In genomic region chr10:81298369-81299100, GRCm38 (mm10) we compare ENCODE assay signal across 8 mouse cellular contexts. TPM values are rescaled to one million over a fixed set of nuclear protein-coding genes. Genes with fewer than 3 reads are reported as not detected.
DNase-seq lines count a peak whose midpoint lies in the region; ATAC-seq and TF ChIP-seq lines count a peak whose summit lies in the region.

No protein-coding gene starts in this region.

- ATAC-seq in G1E (ENCODE audit: extremely low read depth, insufficient number of reproducible peaks, low FRiP score, poor library complexity, severe bottlenecking), result no peak
- no peak for ATAC-seq in heart, postnatal 0 days (ENCODE audit: insufficient read depth, low read depth)
- ATAC-seq in kidney, embryonic 14.5 days (ENCODE audit: low FRiP score, low TSS enrichment), result no peak

- H3K4me1 ChIP-seq in kidney, adult 2 months (ENCODE audit: control insufficient read depth, insufficient read depth, low read length), result peaks cover 86% of the 10 kb centered on the region
- H3K4me1 ChIP-seq in G1E (ENCODE audit: insufficient read depth, low read depth, low read length), result peaks cover 100% of the 10 kb centered on the region
- peaks cover 74% of the 10 kb centered on the region for H3K4me1 ChIP-seq in heart, postnatal 0 days (ENCODE audit: control insufficient read depth, insufficient read depth)
- H3K4me1 ChIP-seq in midbrain, embryonic 10.5 days, result peaks cover 87% of the 10 kb centered on the region
- H3K4me1 ChIP-seq in kidney, embryonic 14.5 days (ENCODE audit: control insufficient read depth, insufficient read depth, low read length), result peaks cover 61% of the 10 kb centered on the region

- 62% methylated on average over 17 of the region's 17 CpGs for WGBS in kidney, adult 2 months
- 87% methylated on average over 17 of the region's 17 CpGs for WGBS in heart, postnatal 0 days
- WGBS in midbrain, embryonic 10.5 days, result 94% methylated on average over 17 of the region's 17 CpGs
- WGBS in kidney, embryonic 14.5 days, result 89% methylated on average over 17 of the region's 17 CpGs

- H3K9ac ChIP-seq in heart, postnatal 0 days (replicated peaks; ENCODE audit: low read depth, low read length), result no peak overlapping the region
- H3K9ac ChIP-seq in kidney, embryonic 14.5 days (ENCODE audit: low read depth, low read length), result no peak overlapping the region

- no peaks in the 10 kb centered on the region for H3K27me3 ChIP-seq in kidney, adult 2 months (replicated peaks; ENCODE audit: control insufficient read depth, insufficient read depth, low read length)
- H3K27me3 ChIP-seq in G1E (ENCODE audit: insufficient read depth, low read length), result no peaks in the 10 kb centered on the region
- no peaks in the 10 kb centered on the region for H3K27me3 ChIP-seq in heart, postnatal 0 days (ENCODE audit: control insufficient read depth, insufficient read depth, low read length)
- no peaks in the 10 kb centered on the region for H3K27me3 ChIP-seq in midbrain, embryonic 10.5 days (ENCODE audit: low read depth, poor library complexity, severe bottlenecking)
- no peaks in the 10 kb centered on the region for H3K27me3 ChIP-seq in kidney, embryonic 14.5 days (ENCODE audit: control insufficient read depth, insufficient read depth, low read length)

- 0 out of 2 replicates have a peak, but pooled peaks have one; percentile 27 for TF ChIP-seq EP300 in heart, postnatal 0 days (IDR thresholded peaks at IDR 0.05; ENCODE audit: low read depth)

- H3K4me3 ChIP-seq in kidney, adult 2 months (ENCODE audit: insufficient read depth, low read depth, low read length), result no peak overlapping the region
- H3K4me3 ChIP-seq in G1E (ENCODE audit: low read depth, low read length), result peak overlapping the region; percentile 66; the same call in 1 of the 2 replicates
- H3K4me3 ChIP-seq in heart, postnatal 0 days (ENCODE audit: low read depth, low read length), result no peak overlapping the region
- no peak overlapping the region; the same call in 1 of the 2 replicates for H3K4me3 ChIP-seq in midbrain, embryonic 10.5 days
- no peak overlapping the region for H3K4me3 ChIP-seq in kidney, embryonic 14.5 days (ENCODE audit: low read length)

- TF ChIP-seq POLR2A in kidney, adult 2 months (IDR thresholded peaks at IDR 0.05; ENCODE audit: low read depth, low read length), result no peak

- H3K36me3 ChIP-seq in kidney, adult 2 months (ENCODE audit: control insufficient read depth, insufficient read depth, low read length), result no peaks in the 10 kb centered on the region
- H3K36me3 ChIP-seq in G1E (replicated peaks), result peaks cover 93% of the 10 kb centered on the region
- no peaks in the 10 kb centered on the region for H3K36me3 ChIP-seq in heart, postnatal 0 days (replicated peaks; ENCODE audit: control insufficient read depth, insufficient read depth, low read length)
- H3K36me3 ChIP-seq in midbrain, embryonic 10.5 days, result peaks cover 37% of the 10 kb centered on the region
- no peaks in the 10 kb centered on the region for H3K36me3 ChIP-seq in kidney, embryonic 14.5 days (ENCODE audit: control insufficient read depth, insufficient read depth, low read length)

- no peak overlapping the region; the same call in 1 of the 2 replicates for H3K4me2 ChIP-seq in heart, postnatal 0 days (ENCODE audit: low read depth, low read length)
- H3K4me2 ChIP-seq in kidney, embryonic 14.5 days (replicated peaks; ENCODE audit: low read depth, low read length), result no peak overlapping the region

- H3K27ac ChIP-seq in kidney, adult 2 months (ENCODE audit: insufficient read depth, low read depth, low read length), result peak overlapping the region; percentile 99
- H3K27ac ChIP-seq in heart, postnatal 0 days (ENCODE audit: low read depth), result peak overlapping the region; percentile 82
- H3K27ac ChIP-seq in midbrain, embryonic 10.5 days (replicated peaks), result no peak overlapping the region
- no peak overlapping the region for H3K27ac ChIP-seq in kidney, embryonic 14.5 days (ENCODE audit: low read depth, low read length)

- no peaks in the 10 kb centered on the region for H3K9me3 ChIP-seq in G1E (replicated peaks)
- no peaks in the 10 kb centered on the region for H3K9me3 ChIP-seq in heart, postnatal 0 days (replicated peaks; ENCODE audit: control insufficient read depth, low read length)
- no peaks in the 10 kb centered on the region for H3K9me3 ChIP-seq in midbrain, embryonic 10.5 days (replicated peaks)
- H3K9me3 ChIP-seq in kidney, embryonic 14.5 days (ENCODE audit: control insufficient read depth, low read length), result no peaks in the 10 kb centered on the region

- peak; percentile 43 for DNase-seq in kidney, adult 2 months
- DNase-seq in kidney, adult 11 months, result no peak
- DNase-seq in G1E (ENCODE audit: low spot score), result no peak
- DNase-seq in heart, postnatal 0 days (ENCODE audit: low spot score), result no peak
- peak; percentile 71 to 81 for DNase-seq in monocyte, adult 2 months (ENCODE audit: low read depth in 1 of 2, low spot score in 2 of 2)
- no peak for DNase-seq in midbrain, embryonic 10.5 days (ENCODE audit: low spot score)
- DNase-seq in ovary, postnatal 14 days (ENCODE audit: low spot score), result no peak

- no peak for TF ChIP-seq CTCF in kidney, adult 2 months (conservative IDR thresholded peaks at IDR 0.05; ENCODE audit: insufficient read depth, insufficient read length, low read depth, low read length)
- no peak for TF ChIP-seq CTCF in G1E (IDR thresholded peaks at IDR 0.05; ENCODE audit: low read depth, low read length)
- no peak for TF ChIP-seq CTCF in heart, postnatal 0 days (IDR thresholded peaks at IDR 0.05; ENCODE audit: low read depth)

RNA-seq across cellular contexts. Expression of gene Pip5k1c, which starts 5.8 kb away (rescaled TPM):
- 70.7 and 76.3 TPM in 2 replicates for polyA plus RNA-seq in kidney, adult 2 months (2012; rRNA removed)
- total RNA-seq in G1E (2014; fragmentation: Nextera tagmentation), result 58.0 and 62.2 TPM in 2 replicates
- total RNA-seq in G1E (2017), result 58.8 and 66.6 TPM in 2 replicates
- polyA plus RNA-seq in G1E (2012), result 266 and 331 TPM in 2 replicates
- total RNA-seq in heart, postnatal 0 days (2014; rRNA removed; ENCODE audit: low replicate concordance), result 38.5 and 44.3 TPM in 2 replicates
- 20.9 and 21.4 TPM in 2 replicates for polyA plus RNA-seq in heart, postnatal 0 days (2015; fragmentation: Nextera tagmentation; extraction: Ambion mirVana)
- 55.0 and 60.8 TPM in 2 replicates for polyA plus RNA-seq in midbrain, embryonic 10.5 days (2016; fragmentation: Nextera tagmentation; extraction: Ambion mirVana)
- polyA plus RNA-seq in kidney, embryonic 14.5 days (2014; fragmentation: Nextera tagmentation; extraction: Ambion mirVana), result 25.4 and 60.7 TPM in 2 replicates

RNA-seq across cellular contexts. Expression of gene Tjp3, which starts 7.2 kb away (rescaled TPM):
- polyA plus RNA-seq in kidney, adult 2 months (2012; rRNA removed), result 13.2 and 19.0 TPM in 2 replicates
- total RNA-seq in G1E (2014; fragmentation: Nextera tagmentation) (0.44 TPM in 1 of 2 replicates, not detected in the other), G1E (2017) (1.8 and 1.9 TPM in 2 replicates)
- 1.4 and 1.6 TPM in 2 replicates for polyA plus RNA-seq in G1E (2012)
- 0.12 and 2.3 TPM in 2 replicates for total RNA-seq in heart, postnatal 0 days (2014; rRNA removed; ENCODE audit: low replicate concordance)
- 0.51 and 0.62 TPM in 2 replicates for polyA plus RNA-seq in heart, postnatal 0 days (2015; fragmentation: Nextera tagmentation; extraction: Ambion mirVana)
- polyA plus RNA-seq in midbrain, embryonic 10.5 days (2016; fragmentation: Nextera tagmentation; extraction: Ambion mirVana), result 6.5 and 6.9 TPM in 2 replicates
- 7.6 and 11.6 TPM in 2 replicates for polyA plus RNA-seq in kidney, embryonic 14.5 days (2014; fragmentation: Nextera tagmentation; extraction: Ambion mirVana)

RNA-seq across cellular contexts. Expression of gene Cactin, which starts 22.4 kb away (rescaled TPM):
- 23.7 and 24.5 TPM in 2 replicates for polyA plus RNA-seq in kidney, adult 2 months (2012; rRNA removed)
- total RNA-seq in G1E (2014; fragmentation: Nextera tagmentation), result 9.0 and 11.4 TPM in 2 replicates
- total RNA-seq in G1E (2017), result 23.5 and 23.9 TPM in 2 replicates
- 77.9 and 80.5 TPM in 2 replicates for polyA plus RNA-seq in G1E (2012)
- 14.3 and 14.9 TPM in 2 replicates for total RNA-seq in heart, postnatal 0 days (2014; rRNA removed; ENCODE audit: low replicate concordance)
- 12.8 and 13.7 TPM in 2 replicates for polyA plus RNA-seq in heart, postnatal 0 days (2015; fragmentation: Nextera tagmentation; extraction: Ambion mirVana)
- 53.5 and 53.6 TPM in 2 replicates for polyA plus RNA-seq in midbrain, embryonic 10.5 days (2016; fragmentation: Nextera tagmentation; extraction: Ambion mirVana)
- polyA plus RNA-seq in kidney, embryonic 14.5 days (2014; fragmentation: Nextera tagmentation; extraction: Ambion mirVana), result 21.4 and 29.6 TPM in 2 replicates

RNA-seq across cellular contexts. Expression of gene Tbxa2r, which starts 30.0 kb away (rescaled TPM):
- 16.6 and 21.7 TPM in 2 replicates for polyA plus RNA-seq in kidney, adult 2 months (2012; rRNA removed)
- total RNA-seq in G1E (2014; fragmentation: Nextera tagmentation) (not detected in 2 replicates), G1E (2017) (0.06 TPM in 1 of 2 replicates, not detected in the other)
- polyA plus RNA-seq in G1E (2012), result 0.06 TPM in 1 of 2 replicates, not detected in the other
- total RNA-seq in heart, postnatal 0 days (2014; rRNA removed; ENCODE audit: low replicate concordance), result 4.7 and 10.5 TPM in 2 replicates
- 6.3 and 7.0 TPM in 2 replicates for polyA plus RNA-seq in heart, postnatal 0 days (2015; fragmentation: Nextera tagmentation; extraction: Ambion mirVana)
- polyA plus RNA-seq in midbrain, embryonic 10.5 days (2016; fragmentation: Nextera tagmentation; extraction: Ambion mirVana), result 2.9 and 3.3 TPM in 2 replicates
- 8.7 and 10.1 TPM in 2 replicates for polyA plus RNA-seq in kidney, embryonic 14.5 days (2014; fragmentation: Nextera tagmentation; extraction: Ambion mirVana)

RNA-seq across cellular contexts. Expression of gene Apba3, which starts 31.8 kb away (rescaled TPM):
- 142 and 147 TPM in 2 replicates for polyA plus RNA-seq in kidney, adult 2 months (2012; rRNA removed)
- total RNA-seq in G1E (2014; fragmentation: Nextera tagmentation), result 36.2 and 44.6 TPM in 2 replicates
- 27.9 and 38.9 TPM in 2 replicates for total RNA-seq in G1E (2017)
- polyA plus RNA-seq in G1E (2012), result 113 and 130 TPM in 2 replicates
- total RNA-seq in heart, postnatal 0 days (2014; rRNA removed; ENCODE audit: low replicate concordance), result 84.8 and 114 TPM in 2 replicates
- polyA plus RNA-seq in heart, postnatal 0 days (2015; fragmentation: Nextera tagmentation; extraction: Ambion mirVana), result 45.2 and 46.1 TPM in 2 replicates
- polyA plus RNA-seq in midbrain, embryonic 10.5 days (2016; fragmentation: Nextera tagmentation; extraction: Ambion mirVana), result 50.5 and 55.5 TPM in 2 replicates
- 51.4 and 52.7 TPM in 2 replicates for polyA plus RNA-seq in kidney, embryonic 14.5 days (2014; fragmentation: Nextera tagmentation; extraction: Ambion mirVana)

Comparison
In these comparisons a context has a peak if more than half of its experiments do, and no peak if none do; other contexts are left out.
1. DNase-seq: peak in kidney, adult 2 months (single experiment) and monocyte, adult 2 months (2 of 2); none in kidney, adult 11 months (single experiment), G1E (single experiment), heart, postnatal 0 days (single experiment), midbrain, embryonic 10.5 days (single experiment) and ovary, postnatal 14 days (single experiment).
2. H3K27ac ChIP-seq: peak in kidney, adult 2 months (single experiment) and heart, postnatal 0 days (single experiment); none in midbrain, embryonic 10.5 days (single experiment) and kidney, embryonic 14.5 days (single experiment).